Mouse (Mus musculus) thymus, adult 2 months (tissue): ENCODE results near the gene Exd2.

ENCODE experiments used
- CTCF ChIP-seq: fragments of 200-500 bp; IDR thresholded peaks from 2 replicates; pipeline ENCODE4 v1.5.1; 2012; ENCODE audit warnings: mild to moderate bottlenecking, control low read depth, low read length, moderate library complexity, borderline replicate concordance; ENCODE audit not compliant: control insufficient read depth, poor library complexity, insufficient read depth; ENCODE audit errors: extremely low read depth
- POLR2A ChIP-seq: fragments of 200-500 bp; IDR thresholded peaks from 2 replicates; pipeline ENCODE4 v1.6.1; 2012; ENCODE audit warnings: mild to moderate bottlenecking, low read length, control low read depth, moderate library complexity; ENCODE audit not compliant: control insufficient read depth, poor library complexity, insufficient read depth; ENCODE audit errors: extremely low read depth

GRCm38 (mm10) chr12:80522006-80522405, 59.1 kb downstream of the Exd2 start:
- TF ChIP-seq CTCF (no peak), POLR2A (no peak)
